Mouse (Mus musculus): ENCODE data around the gene Sun1. TPM values are rescaled to one million over a fixed set of nuclear protein-coding genes. Genes with fewer than 3 reads are reported as not detected.

Gene Sun1
- polyA plus RNA-seq, 1 experiment from 2014 or later: 48.9 TPM

- no peak overlapping the region for H3K27ac ChIP-seq (ENCODE audit: low read depth, low read length)
- no peak overlapping the region for H3K9ac ChIP-seq (ENCODE audit: low read length)
- H3K4me3 ChIP-seq (ENCODE audit: low read depth, low read length): no peak overlapping the region
- peaks cover 7% of the 10 kb centered on the region for H3K4me1 ChIP-seq (ENCODE audit: control insufficient read depth, insufficient read depth, low read length)
- 0 out of 2 replicates have a peak, but pooled peaks cover 4% of the 10 kb centered on the region for H3K36me3 ChIP-seq (ENCODE audit: control insufficient read depth, insufficient read depth, low read length)
- no peak for ATAC-seq (ENCODE audit: insufficient read depth, low FRiP score, low TSS enrichment)
- DNase-seq (ENCODE audit: low spot score): no peak
- H3K4me2 ChIP-seq (ENCODE audit: low read depth): no peak overlapping the region
- H3K27me3 ChIP-seq (ENCODE audit: control insufficient read depth, insufficient read depth, low read length): no peaks in the 10 kb centered on the region
- WGBS: 100% methylated on average over 1 of the region's 1 CpGs
- H3K9me3 ChIP-seq (ENCODE audit: control insufficient read depth, low read length): no peaks in the 10 kb centered on the region
Measured at GRCm38 (mm10) chr5:139257265-139257664, 56.8 kb downstream of the Sun1 start.

DNA sequence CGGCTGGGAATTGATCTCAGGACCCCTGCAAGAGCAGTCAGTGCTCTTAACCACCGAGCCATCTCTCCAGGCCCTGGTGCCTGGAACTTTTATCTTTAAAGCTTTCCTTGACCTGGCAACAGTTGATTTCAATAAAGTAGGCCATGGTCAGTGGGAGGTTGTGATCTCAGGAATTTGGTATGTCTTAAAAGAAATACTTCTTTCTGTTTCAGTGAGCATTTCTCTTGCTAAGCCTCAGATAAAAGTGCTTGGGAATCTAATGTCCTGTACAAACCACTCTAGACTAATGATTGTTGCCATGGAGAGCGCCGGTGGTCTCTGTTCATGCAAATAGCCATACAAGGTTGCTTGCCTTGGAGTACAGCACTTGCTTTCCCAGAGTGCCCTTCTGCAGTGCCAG, 57.4 kb downstream of the Sun1 start:
- no peak overlapping the region for H3K9ac ChIP-seq (ENCODE audit: low read length)
- H3K9me3 ChIP-seq (ENCODE audit: control insufficient read depth, low read length): no peaks in the 10 kb centered on the region
- H3K36me3 ChIP-seq (ENCODE audit: control insufficient read depth, insufficient read depth, low read length): peaks cover 7% of the 10 kb centered on the region; the same call in 1 of the 2 replicates
- ATAC-seq (ENCODE audit: insufficient read depth, low FRiP score, low TSS enrichment) (no peak), DNase-seq (ENCODE audit: low spot score) (no peak)
- no peak overlapping the region for H3K4me3 ChIP-seq (ENCODE audit: low read depth, low read length)
- peaks cover 7% of the 10 kb centered on the region for H3K4me1 ChIP-seq (ENCODE audit: control insufficient read depth, insufficient read depth, low read length)
- H3K4me2 ChIP-seq (ENCODE audit: low read depth): no peak overlapping the region
- H3K27ac ChIP-seq (ENCODE audit: low read depth, low read length): no peak overlapping the region
- 90% methylated on average over 4 of the region's 4 CpGs for WGBS
- H3K27me3 ChIP-seq (ENCODE audit: control insufficient read depth, insufficient read depth, low read length): no peaks in the 10 kb centered on the region

- peaks cover 3% of the 10 kb centered on the region for H3K4me1 ChIP-seq (ENCODE audit: control insufficient read depth, insufficient read depth, low read length)
- no peaks in the 10 kb centered on the region for H3K9me3 ChIP-seq (ENCODE audit: control insufficient read depth, low read length)
- H3K36me3 ChIP-seq (ENCODE audit: control insufficient read depth, insufficient read depth, low read length): peaks cover 7% of the 10 kb centered on the region; the same call in 1 of the 2 replicates
- H3K9ac ChIP-seq (ENCODE audit: low read length): no peak overlapping the region
- no peak overlapping the region for H3K27ac ChIP-seq (ENCODE audit: low read depth, low read length)
- no peak overlapping the region for H3K4me2 ChIP-seq (ENCODE audit: low read depth)
- no peak overlapping the region for H3K4me3 ChIP-seq (ENCODE audit: low read depth, low read length)
- 94% methylated on average over 8 of the region's 8 CpGs for WGBS
- ATAC-seq (ENCODE audit: insufficient read depth, low FRiP score, low TSS enrichment) (no peak), DNase-seq (ENCODE audit: low spot score) (no peak)
- H3K27me3 ChIP-seq (ENCODE audit: control insufficient read depth, insufficient read depth, low read length): no peaks in the 10 kb centered on the region
Measured at GRCm38 (mm10) chr5:139258371-139259035, 58.1 kb downstream of the Sun1 start.

- Histone ChIP-seq H3K9ac (ENCODE audit: low read length) (no peak overlapping the region), H3K27ac (ENCODE audit: low read depth, low read length) (no peak overlapping the region), H3K4me1 (ENCODE audit: control insufficient read depth, insufficient read depth, low read length) (no peaks in the 10 kb centered on the region), H3K9me3 (ENCODE audit: control insufficient read depth, low read length) (no peaks in the 10 kb centered on the region), H3K27me3 (ENCODE audit: control insufficient read depth, insufficient read depth, low read length) (no peaks in the 10 kb centered on the region), H3K4me3 (ENCODE audit: low read depth, low read length) (no peak overlapping the region), H3K4me2 (ENCODE audit: low read depth) (no peak overlapping the region), H3K36me3 (ENCODE audit: control insufficient read depth, insufficient read depth, low read length) (peaks cover 11% of the 10 kb centered on the region; the same call in 1 of the 2 replicates)
- ATAC-seq (ENCODE audit: insufficient read depth, low FRiP score, low TSS enrichment) (no peak), DNase-seq (ENCODE audit: low spot score) (no peak)
- WGBS: 94% methylated on average over 5 of the region's 5 CpGs
Measured at GRCm38 (mm10) chr5:139259853-139260252, 59.4 kb downstream of the Sun1 start.

DNA sequence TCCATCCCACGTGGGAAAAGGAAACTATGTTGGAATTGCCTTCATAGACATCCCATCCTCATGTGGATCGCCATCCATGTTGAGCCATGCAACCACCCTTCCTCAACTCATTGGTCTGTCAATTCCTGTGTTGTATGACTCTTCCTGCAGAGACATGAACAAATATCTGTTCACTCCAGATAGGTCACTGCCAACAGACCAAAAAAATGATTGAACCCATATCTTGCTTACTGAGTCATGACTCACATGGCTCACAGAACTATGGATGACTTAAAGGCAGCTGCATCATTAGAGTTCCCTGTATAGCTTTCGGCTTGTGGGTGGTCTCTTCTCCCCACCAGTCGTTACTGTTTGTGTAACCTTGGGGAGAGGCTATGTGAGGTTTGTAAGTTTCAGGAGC, 61.0 kb downstream of the Sun1 start:
- Histone ChIP-seq H3K27ac (ENCODE audit: low read depth, low read length) (no peak overlapping the region), H3K4me1 (ENCODE audit: control insufficient read depth, insufficient read depth, low read length) (no peaks in the 10 kb centered on the region), H3K27me3 (ENCODE audit: control insufficient read depth, insufficient read depth, low read length) (no peaks in the 10 kb centered on the region), H3K9ac (ENCODE audit: low read length) (no peak overlapping the region), H3K36me3 (ENCODE audit: control insufficient read depth, insufficient read depth, low read length) (peaks cover 15% of the 10 kb centered on the region), H3K4me2 (ENCODE audit: low read depth) (no peak overlapping the region), H3K9me3 (ENCODE audit: control insufficient read depth, low read length) (no peaks in the 10 kb centered on the region), H3K4me3 (ENCODE audit: low read depth, low read length) (no peak overlapping the region)
- DNase-seq (ENCODE audit: low spot score) (no peak), ATAC-seq (ENCODE audit: insufficient read depth, low FRiP score, low TSS enrichment) (no peak)
- 89% methylated on average over 4 of the region's 4 CpGs for WGBS

DNA sequence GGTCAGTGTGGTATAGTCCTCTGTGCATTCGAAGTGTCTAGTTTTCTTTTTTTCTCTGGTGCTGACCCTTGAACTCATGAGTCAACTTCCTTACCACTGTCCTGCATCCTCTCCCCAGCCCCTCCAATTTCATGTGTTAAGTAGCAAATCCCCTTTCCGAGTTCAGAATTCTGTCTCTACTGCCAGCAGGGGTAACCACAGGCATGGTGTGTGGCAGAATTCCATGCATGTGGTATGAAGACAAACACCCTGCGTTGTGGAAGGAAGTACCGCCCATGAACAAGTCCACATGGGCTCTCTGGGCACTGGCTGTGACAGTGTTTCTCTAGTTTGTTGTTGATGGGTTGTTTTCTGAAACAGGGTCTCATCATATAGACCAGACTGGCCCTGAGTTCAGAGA, 67.2 kb downstream of the Sun1 start:
- ATAC-seq (ENCODE audit: insufficient read depth, low FRiP score, low TSS enrichment) (no peak), DNase-seq (ENCODE audit: low spot score) (no peak)
- WGBS: 92% methylated on average over 4 of the region's 4 CpGs
- no peaks in the 10 kb centered on the region for H3K9me3 ChIP-seq (ENCODE audit: control insufficient read depth, low read length)
- H3K4me3 ChIP-seq (ENCODE audit: low read depth, low read length): no peak overlapping the region
- no peak overlapping the region for H3K4me2 ChIP-seq (ENCODE audit: low read depth)
- no peaks in the 10 kb centered on the region for H3K27me3 ChIP-seq (ENCODE audit: control insufficient read depth, insufficient read depth, low read length)
- H3K4me1 ChIP-seq (ENCODE audit: control insufficient read depth, insufficient read depth, low read length): peaks cover 3% of the 10 kb centered on the region
- H3K9ac ChIP-seq (ENCODE audit: low read length): no peak overlapping the region
- H3K36me3 ChIP-seq (ENCODE audit: control insufficient read depth, insufficient read depth, low read length): peaks cover 15% of the 10 kb centered on the region
- H3K27ac ChIP-seq (ENCODE audit: low read depth, low read length): no peak overlapping the region

DNA sequence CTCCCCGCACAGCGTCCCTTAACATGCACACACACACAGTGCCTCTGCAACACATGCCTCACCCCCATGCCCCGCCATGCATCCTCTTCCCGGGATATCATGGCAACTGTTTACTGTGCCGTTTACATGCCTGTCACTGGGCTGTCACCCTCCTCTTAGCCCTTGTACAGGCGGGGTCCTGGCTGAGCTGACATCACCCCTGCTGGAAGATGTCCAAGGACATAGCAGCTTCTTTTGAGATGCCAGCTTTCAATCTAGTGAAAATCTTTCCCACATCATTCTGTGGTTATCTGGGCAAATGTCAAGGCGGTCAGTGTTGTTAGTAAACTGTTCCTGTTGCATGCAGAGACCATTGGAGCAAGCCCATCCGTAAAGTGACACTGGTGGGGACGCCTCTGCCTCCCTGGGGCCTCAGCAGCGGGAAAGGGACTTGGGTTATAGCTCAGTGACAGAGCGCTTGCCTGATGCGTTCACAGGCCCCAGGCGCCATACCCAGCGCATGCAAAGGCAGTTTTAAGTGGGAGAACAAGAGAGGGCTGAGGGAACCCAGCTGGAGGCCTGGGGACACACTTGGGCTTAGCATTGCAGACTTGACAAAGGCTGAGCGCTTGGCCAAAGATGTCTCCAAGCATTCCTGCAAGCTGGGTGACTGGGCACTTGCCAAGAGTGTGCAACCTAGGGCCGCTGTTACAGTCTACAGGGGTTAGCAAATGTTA, 70.5 kb downstream of the Sun1 start:
- H3K4me1 ChIP-seq (ENCODE audit: control insufficient read depth, insufficient read depth, low read length): peaks cover 3% of the 10 kb centered on the region
- H3K4me2 ChIP-seq (ENCODE audit: low read depth): no peak overlapping the region
- WGBS: 68% methylated on average over 16 of the region's 16 CpGs
- H3K27me3 ChIP-seq (ENCODE audit: control insufficient read depth, insufficient read depth, low read length): no peaks in the 10 kb centered on the region
- H3K4me3 ChIP-seq (ENCODE audit: low read depth, low read length): no peak overlapping the region
- no peaks in the 10 kb centered on the region for H3K9me3 ChIP-seq (ENCODE audit: control insufficient read depth, low read length)
- no peak overlapping the region for H3K9ac ChIP-seq (ENCODE audit: low read length)
- ATAC-seq (ENCODE audit: insufficient read depth, low FRiP score, low TSS enrichment): no peak
- H3K27ac ChIP-seq (ENCODE audit: low read depth, low read length): no peak overlapping the region
- H3K36me3 ChIP-seq (ENCODE audit: control insufficient read depth, insufficient read depth, low read length): peaks cover 8% of the 10 kb centered on the region; the same call in 1 of the 2 replicates
- DNase-seq (ENCODE audit: low spot score): no peak

GRCm38 (mm10) chr5:139271994-139272554, 71.6 kb downstream of the Sun1 start:
- Histone ChIP-seq H3K9me3 (ENCODE audit: control insufficient read depth, low read length) (no peaks in the 10 kb centered on the region), H3K27ac (ENCODE audit: low read depth, low read length) (no peak overlapping the region), H3K4me3 (ENCODE audit: low read depth, low read length) (no peak overlapping the region), H3K9ac (ENCODE audit: low read length) (no peak overlapping the region), H3K27me3 (ENCODE audit: control insufficient read depth, insufficient read depth, low read length) (no peaks in the 10 kb centered on the region), H3K4me2 (ENCODE audit: low read depth) (no peak overlapping the region), H3K4me1 (ENCODE audit: control insufficient read depth, insufficient read depth, low read length) (peaks cover 3% of the 10 kb centered on the region), H3K36me3 (ENCODE audit: control insufficient read depth, insufficient read depth, low read length) (peaks cover 4% of the 10 kb centered on the region; the same call in 1 of the 2 replicates)
- DNase-seq (ENCODE audit: low spot score): no peak
- ATAC-seq (ENCODE audit: insufficient read depth, low FRiP score, low TSS enrichment): no peak
- WGBS: 36% methylated on average over 8 of the region's 8 CpGs

All from neural tube, embryonic 11.5 days (tissue).